17 mouse cellular contexts compared by ENCODE assay signal in genomic region chr13:52597092-52597678, GRCm38 (mm10). TPM values are rescaled to one million over a fixed set of nuclear protein-coding genes. Genes with fewer than 3 reads are reported as not detected.
DNase-seq lines count a peak whose midpoint lies in the region; ATAC-seq and TF ChIP-seq lines count a peak whose summit lies in the region.
"Had no signal": no experiment of that assay in that cellular context is flagged by ENCODE, and none has a peak within 500 bp of the region (broad histone marks: within the 10 kb centered on the region; RNA-seq: fewer than 3 reads in every experiment).

No protein-coding gene starts in this region.

- no peak overlapping the region for H3K27ac ChIP-seq in heart, embryonic 16.5 days (ENCODE audit: low read length)
- H3K27ac ChIP-seq in heart, embryonic 11.5 days (ENCODE audit: low read depth, low read length), result no peak overlapping the region
- peak overlapping the region; percentile 95 for H3K27ac ChIP-seq in bone marrow macrophage, adult 2 months (ENCODE audit: insufficient read depth, low read depth, low read length)
- no peak overlapping the region for H3K27ac ChIP-seq in liver, embryonic 15.5 days (replicated peaks)
- H3K27ac ChIP-seq in hindbrain, embryonic 14.5 days, result no peak overlapping the region
- H3K27ac ChIP-seq: forebrain, embryonic 13.5 days; hindbrain, postnatal 0 days; limb, embryonic 12.5 days; midbrain, embryonic 10.5 days; neural tube, embryonic 12.5 days had no signal

- no peak for TF ChIP-seq POLR2A in bone marrow macrophage, adult 2 months (IDR thresholded peaks at IDR 0.05; ENCODE audit: borderline replicate concordance, low read depth, low read length)

- H3K4me3 ChIP-seq in heart, embryonic 16.5 days (ENCODE audit: low read length), result peak overlapping the region; percentile 27
- H3K4me3 ChIP-seq in heart, embryonic 11.5 days (ENCODE audit: low read depth, low read length), result no peak overlapping the region
- peak overlapping the region; percentile 72 for H3K4me3 ChIP-seq in bone marrow macrophage, adult 2 months (ENCODE audit: insufficient read depth, low read length)
- H3K4me3 ChIP-seq in liver, embryonic 15.5 days (replicated peaks), result peak overlapping the region; percentile 17; the same call in 1 of the 2 replicates
- no peak overlapping the region for H3K4me3 ChIP-seq in hindbrain, embryonic 14.5 days (replicated peaks; ENCODE audit: low read length)
- H3K4me3 ChIP-seq: forebrain, embryonic 13.5 days; limb, embryonic 12.5 days; midbrain, embryonic 10.5 days; neural tube, embryonic 12.5 days had no signal

- H3K4me1 ChIP-seq in heart, embryonic 16.5 days (ENCODE audit: control insufficient read depth, insufficient read depth, low read length), result no peaks in the 10 kb centered on the region
- peaks cover 3% of the 10 kb centered on the region; the same call in 1 of the 2 replicates for H3K4me1 ChIP-seq in heart, embryonic 11.5 days (ENCODE audit: control insufficient read depth, insufficient read depth, low read length)
- H3K4me1 ChIP-seq in bone marrow macrophage, adult 2 months (ENCODE audit: control insufficient read depth, insufficient read depth, low read length), result peaks cover 47% of the 10 kb centered on the region
- H3K4me1 ChIP-seq in liver, embryonic 15.5 days (replicated peaks), result peaks cover 9% of the 10 kb centered on the region
- H3K4me1 ChIP-seq in hindbrain, embryonic 14.5 days (replicated peaks; ENCODE audit: control insufficient read depth, insufficient read depth, low read length), result no peaks in the 10 kb centered on the region
- H3K4me1 ChIP-seq: forebrain, embryonic 13.5 days; limb, embryonic 12.5 days; neural tube, embryonic 12.5 days had no signal

- DNase-seq in 416B (ENCODE audit: low read depth), result peak; percentile 31
- no peak for DNase-seq in ovary, postnatal 36 days (ENCODE audit: low spot score)
- DNase-seq in hindbrain, embryonic 14.5 days (ENCODE audit: low spot score), result no peak
- DNase-seq: cerebellum, postnatal 14 days; kidney, adult 11 months; kidney, postnatal 14 days; right cerebral cortex, postnatal 25 days had no signal

- H3K36me3 ChIP-seq in heart, embryonic 16.5 days (ENCODE audit: control insufficient read depth, insufficient read depth), result peaks cover 2% of the 10 kb centered on the region; the same call in 1 of the 2 replicates
- no peaks in the 10 kb centered on the region for H3K36me3 ChIP-seq in heart, embryonic 11.5 days (ENCODE audit: control insufficient read depth, insufficient read depth, low read length)
- no peaks in the 10 kb centered on the region for H3K36me3 ChIP-seq in liver, embryonic 15.5 days (replicated peaks)
- H3K36me3 ChIP-seq in hindbrain, embryonic 14.5 days (replicated peaks; ENCODE audit: control insufficient read depth, insufficient read depth), result no peaks in the 10 kb centered on the region
- H3K36me3 ChIP-seq: limb, embryonic 12.5 days; midbrain, embryonic 10.5 days; neural tube, embryonic 12.5 days had no signal

- no peak overlapping the region for H3K9ac ChIP-seq in heart, embryonic 16.5 days (ENCODE audit: low read length)
- H3K9ac ChIP-seq in heart, embryonic 11.5 days (ENCODE audit: low read depth, low read length), result no peak overlapping the region
- H3K9ac ChIP-seq in liver, embryonic 15.5 days, result no peak overlapping the region
- H3K9ac ChIP-seq in hindbrain, embryonic 14.5 days, result no peak overlapping the region
- H3K9ac ChIP-seq: forebrain, embryonic 13.5 days; limb, embryonic 12.5 days; neural tube, embryonic 12.5 days had no signal

- 72% methylated on average over 11 of the region's 11 CpGs for WGBS in heart, embryonic 16.5 days
- WGBS in heart, embryonic 11.5 days (ENCODE audit: insufficient replicate concordance), result 79% methylated on average over 11 of the region's 11 CpGs
- WGBS in liver, embryonic 15.5 days (ENCODE audit: insufficient replicate concordance), result 26% methylated on average over 11 of the region's 11 CpGs
- 74% methylated on average over 11 of the region's 11 CpGs for WGBS in hindbrain, embryonic 14.5 days

- peaks cover 3% of the 10 kb centered on the region; the same call in 1 of the 2 replicates for H3K9me3 ChIP-seq in heart, embryonic 16.5 days (replicated peaks; ENCODE audit: control insufficient read depth, low read length)
- no peaks in the 10 kb centered on the region for H3K9me3 ChIP-seq in heart, embryonic 11.5 days (replicated peaks; ENCODE audit: control insufficient read depth, low read length)
- no peaks in the 10 kb centered on the region for H3K9me3 ChIP-seq in liver, embryonic 15.5 days (replicated peaks)
- no peaks in the 10 kb centered on the region for H3K9me3 ChIP-seq in hindbrain, embryonic 14.5 days (ENCODE audit: control insufficient read depth, low read length)
- H3K9me3 ChIP-seq: forebrain, embryonic 13.5 days had no signal

- no peaks in the 10 kb centered on the region for H3K27me3 ChIP-seq in heart, embryonic 16.5 days (ENCODE audit: control insufficient read depth, insufficient read depth, low read length)
- no peaks in the 10 kb centered on the region for H3K27me3 ChIP-seq in heart, embryonic 11.5 days (ENCODE audit: control insufficient read depth, insufficient read depth, low read length)
- no peaks in the 10 kb centered on the region for H3K27me3 ChIP-seq in liver, embryonic 15.5 days
- H3K27me3 ChIP-seq in hindbrain, embryonic 14.5 days (ENCODE audit: control insufficient read depth, insufficient read depth, low read length), result no peaks in the 10 kb centered on the region
- H3K27me3 ChIP-seq: forebrain, embryonic 13.5 days; limb, embryonic 12.5 days; neural tube, embryonic 12.5 days had no signal

- H3K4me2 ChIP-seq in heart, embryonic 16.5 days (ENCODE audit: low read depth, low read length), result no peak overlapping the region
- no peak overlapping the region for H3K4me2 ChIP-seq in heart, embryonic 11.5 days
- peak overlapping the region; percentile 33 for H3K4me2 ChIP-seq in liver, embryonic 15.5 days
- H3K4me2 ChIP-seq in hindbrain, embryonic 14.5 days (replicated peaks), result no peak overlapping the region
- H3K4me2 ChIP-seq: forebrain, embryonic 13.5 days; limb, embryonic 12.5 days; neural tube, embryonic 12.5 days had no signal

- ATAC-seq in heart, embryonic 16.5 days (replicated peaks; ENCODE audit: extremely low read depth, insufficient read depth, low FRiP score), result no peak
- ATAC-seq in heart, embryonic 11.5 days (replicated peaks; ENCODE audit: insufficient number of reproducible peaks, low FRiP score, low TSS enrichment), result no peak
- ATAC-seq in liver, embryonic 15.5 days (ENCODE audit: insufficient read depth), result no peak
- no peak for ATAC-seq in hindbrain, embryonic 14.5 days (ENCODE audit: low FRiP score)
- ATAC-seq in megakaryocyte-erythroid progenitor cell, adult 5-6 weeks (replicated peaks; ENCODE audit: low FRiP score, low TSS enrichment, poor library complexity, severe bottlenecking), result no peak; the same call in 1 of the 2 replicates
- ATAC-seq: forebrain, embryonic 13.5 days; hindbrain, postnatal 0 days had no signal

- no peak for TF ChIP-seq CTCF in bone marrow macrophage, adult 2 months (IDR thresholded peaks at IDR 0.05; ENCODE audit: low read depth, low read length)

RNA-seq across cellular contexts. Expression of gene Syk, which starts 14.2 kb away (rescaled TPM):
- polyA plus RNA-seq in heart, embryonic 16.5 days (2015; fragmentation: Nextera tagmentation; extraction: Ambion mirVana), result 7.9 and 8.7 TPM in 2 replicates
- polyA plus RNA-seq in heart, embryonic 11.5 days (2014; fragmentation: Nextera tagmentation; extraction: Ambion mirVana), result 6.4 and 8.3 TPM in 2 replicates
- polyA plus RNA-seq in bone marrow macrophage, adult 2 months (2012; ENCODE audit: insufficient read depth, insufficient read length, missing spikeins), result 182 and 184 TPM in 2 replicates
- 5.1 and 5.5 TPM in 2 replicates for polyA plus RNA-seq in liver, embryonic 15.5 days (2015; fragmentation: Nextera tagmentation; extraction: Ambion mirVana)
- 1.6 and 2.0 TPM in 2 replicates for polyA plus RNA-seq in hindbrain, embryonic 14.5 days (2014; fragmentation: Nextera tagmentation; extraction: Ambion mirVana)
- 28.9 and 34.0 TPM in 2 replicates for total RNA-seq in megakaryocyte-erythroid progenitor cell, adult 5-6 weeks (2014; fragmentation: Nextera tagmentation)
- total RNA-seq in megakaryocyte-erythroid progenitor cell, adult 5-6 weeks (2017), result 25.6 and 43.6 TPM in 2 replicates

Comparison
In these comparisons a context has a peak if more than half of its experiments do, and no peak if none do; other contexts are left out.
1. H3K4me3 ChIP-seq: peak in heart, embryonic 16.5 days (single experiment), bone marrow macrophage, adult 2 months (single experiment) and liver, embryonic 15.5 days (single experiment); none in heart, embryonic 11.5 days (single experiment) and hindbrain, embryonic 14.5 days (single experiment).
2. RNA of gene Syk, which starts 14.2 kb away (polyA plus RNA-seq): 182 to 184 TPM in bone marrow macrophage, adult 2 months; 7.9 to 8.7 TPM in heart, embryonic 16.5 days, 6.4 to 8.3 TPM in heart, embryonic 11.5 days, 5.1 to 5.5 TPM in liver, embryonic 15.5 days and 1.6 to 2.0 TPM in hindbrain, embryonic 14.5 days; every median in the first group is over 10 times any median in the second.